Mouse (Mus musculus) hindbrain, embryonic 15.5 days (tissue): ENCODE measurements at regions not wholly inside any gene's neighbourhood (a gene's known extent, or its start where the extent isn't known, plus 50 kb on each side); places are given as distances from the start of the nearest gene placed in this dataset.
A peak's percentile ranks its signal among the peaks of the same experiment; 100 is the strongest.

Experiments
- ATAC-seq: fragments of 200-750 bp; cut with Nextera tagmentation; 2 replicates; pipeline ENCODE4 v1.8.0; 2017; ENCODE audit warnings: low read depth, moderate number of reproducible peaks, moderate TSS enrichment; ENCODE audit not compliant: low FRiP score
- H3K27ac ChIP-seq: fragments of 300-500 bp; sonication (generic); replicated peaks from 2 replicates; pipeline ENCODE4 v1.5.1; 2015; ENCODE audit warnings: mild to moderate bottlenecking, inconsistent platforms
- H3K27me3 ChIP-seq: fragments of 300-500 bp; sonication (generic); 2 replicates; pipeline ENCODE4 v1.6.1; 2015; ENCODE audit warnings: control low read depth, inconsistent platforms
- H3K36me3 ChIP-seq: fragments of 300-500 bp; sonication (generic); 2 replicates; pipeline ENCODE4 v1.6.1; 2015; ENCODE audit warnings: control low read depth, inconsistent platforms
- H3K4me1 ChIP-seq: fragments of 300-500 bp; sonication (generic); replicated peaks from 2 replicates; pipeline ENCODE4 v1.6.1; 2015; ENCODE audit warnings: control low read depth, inconsistent platforms
- H3K4me2 ChIP-seq: fragments of 300-500 bp; sonication (generic); 2 replicates; pipeline ENCODE4 v1.6.1; 2015; ENCODE audit warnings: moderate library complexity, mild to moderate bottlenecking, inconsistent platforms
- H3K4me3 ChIP-seq: fragments of 300-500 bp; sonication (generic); 2 replicates; pipeline ENCODE4 v1.5.1; 2015; ENCODE audit warnings: mild to moderate bottlenecking, inconsistent platforms
- H3K9ac ChIP-seq: fragments of 300-500 bp; sonication (generic); 2 replicates; pipeline ENCODE4 v1.6.1; 2015; ENCODE audit warnings: inconsistent platforms
- H3K9me3 ChIP-seq: fragments of 300-500 bp; sonication (generic); 2 replicates; pipeline ENCODE4 v1.6.1; 2016; ENCODE audit warnings: control low read depth, inconsistent platforms
- WGBS: fragments of 180-500 bp; shearing (Covaris S2); methylation state at CpG from one replicate; pipeline ENCODE4 v1.1.7; 2015; 5-methylcytosine and 5-hydroxymethylcytosine counted together

- no peaks in the 10 kb centered on the region for H3K4me1 ChIP-seq
- H3K36me3 ChIP-seq, result no peaks in the 10 kb centered on the region
- H3K9me3 ChIP-seq, result no peaks in the 10 kb centered on the region
- whole genome bisulfite sequencing, result 80% methylated on average over 5 of the region's 5 CpGs
- no peak overlapping the region for H3K4me2 ChIP-seq
- H3K9ac ChIP-seq, result no peak overlapping the region
- H3K27ac ChIP-seq, result no peak overlapping the region
- H3K4me3 ChIP-seq, result no peak overlapping the region
- ATAC-seq, result no peak
- H3K27me3 ChIP-seq, result no peaks in the 10 kb centered on the region
Measured at GRCm38 (mm10) chr19:56169133-56169997, 117.6 kb upstream of the Habp2 start.

GRCm38 (mm10) chr19:56169998-56170274, 117.0 kb upstream of the Habp2 start:
- no peaks in the 10 kb centered on the region for H3K9me3 ChIP-seq
- H3K4me3 ChIP-seq, result no peak overlapping the region
- no peak overlapping the region for H3K9ac ChIP-seq
- no peaks in the 10 kb centered on the region for H3K36me3 ChIP-seq
- no peak overlapping the region for H3K27ac ChIP-seq
- ATAC-seq, result no peak
- WGBS, result 85% methylated on average over 4 of the region's 4 CpGs
- H3K27me3 ChIP-seq, result no peaks in the 10 kb centered on the region
- H3K4me1 ChIP-seq, result no peaks in the 10 kb centered on the region
- H3K4me2 ChIP-seq, result no peak overlapping the region

GRCm38 (mm10) chr19:56172454-56172853, 114.5 kb upstream of the Habp2 start:
- WGBS, result 56% methylated on average over 5 of the region's 5 CpGs
- no peak overlapping the region for H3K9ac ChIP-seq
- H3K4me2 ChIP-seq, result no peak overlapping the region
- H3K36me3 ChIP-seq, result no peaks in the 10 kb centered on the region
- H3K27me3 ChIP-seq, result no peaks in the 10 kb centered on the region
- ATAC-seq, result 0 out of 2 replicates have a peak, but pooled peaks have one; percentile 34
- H3K4me1 ChIP-seq, result no peaks in the 10 kb centered on the region
- H3K4me3 ChIP-seq, result no peak overlapping the region
- no peaks in the 10 kb centered on the region for H3K9me3 ChIP-seq
- no peak overlapping the region for H3K27ac ChIP-seq

- no peak for ATAC-seq
- no peaks in the 10 kb centered on the region for H3K9me3 ChIP-seq
- no peak overlapping the region for H3K4me2 ChIP-seq
- no peak overlapping the region for H3K9ac ChIP-seq
- no peak overlapping the region for H3K27ac ChIP-seq
- H3K4me1 ChIP-seq, result no peaks in the 10 kb centered on the region
- no peak overlapping the region for H3K4me3 ChIP-seq
- 86% methylated on average over 8 of the region's 8 CpGs for WGBS
- H3K36me3 ChIP-seq, result no peaks in the 10 kb centered on the region
- no peaks in the 10 kb centered on the region for H3K27me3 ChIP-seq
Measured at GRCm38 (mm10) chr19:56176059-56176458, 110.9 kb upstream of the Habp2 start.

GRCm38 (mm10) chr19:56177231-56177745, 109.6 kb upstream of the Habp2 start:
- no peaks in the 10 kb centered on the region for H3K27me3 ChIP-seq
- H3K4me1 ChIP-seq, result no peaks in the 10 kb centered on the region
- no peaks in the 10 kb centered on the region for H3K9me3 ChIP-seq
- 63% methylated on average over 12 of the region's 12 CpGs for WGBS
- H3K27ac ChIP-seq, result no peak overlapping the region
- no peak overlapping the region for H3K4me2 ChIP-seq
- ATAC-seq, result no peak
- no peak overlapping the region for H3K9ac ChIP-seq
- H3K4me3 ChIP-seq, result no peak overlapping the region
- H3K36me3 ChIP-seq, result no peaks in the 10 kb centered on the region

GRCm38 (mm10) chr19:56185756-56186155, 101.2 kb upstream of the Habp2 start:
- no peak overlapping the region for H3K4me2 ChIP-seq
- H3K27me3 ChIP-seq, result no peaks in the 10 kb centered on the region
- H3K36me3 ChIP-seq, result no peaks in the 10 kb centered on the region
- no peak for ATAC-seq
- no peak overlapping the region for H3K27ac ChIP-seq
- WGBS, result 70% methylated on average over 5 of the region's 5 CpGs
- H3K9me3 ChIP-seq, result no peaks in the 10 kb centered on the region
- H3K4me3 ChIP-seq, result no peak overlapping the region
- peaks cover 9% of the 10 kb centered on the region for H3K4me1 ChIP-seq
- H3K9ac ChIP-seq, result no peak overlapping the region

GRCm38 (mm10) chr19:56189185-56189584, 97.8 kb upstream of the Habp2 start:
- no peak overlapping the region for H3K9ac ChIP-seq
- no peak overlapping the region for H3K4me3 ChIP-seq
- H3K27me3 ChIP-seq, result no peaks in the 10 kb centered on the region
- no peaks in the 10 kb centered on the region for H3K9me3 ChIP-seq
- H3K36me3 ChIP-seq, result no peaks in the 10 kb centered on the region
- peaks cover 13% of the 10 kb centered on the region for H3K4me1 ChIP-seq
- no peak overlapping the region for H3K4me2 ChIP-seq
- H3K27ac ChIP-seq, result no peak overlapping the region
- WGBS, result 90% methylated on average over 1 of the region's 1 CpGs
- ATAC-seq, result no peak

- H3K4me2 ChIP-seq, result no peak overlapping the region
- 25% methylated on average over 3 of the region's 3 CpGs for WGBS
- peaks cover 13% of the 10 kb centered on the region for H3K4me1 ChIP-seq
- no peaks in the 10 kb centered on the region for H3K9me3 ChIP-seq
- ATAC-seq, result no peak
- H3K27ac ChIP-seq, result no peak overlapping the region
- no peaks in the 10 kb centered on the region for H3K36me3 ChIP-seq
- no peaks in the 10 kb centered on the region for H3K27me3 ChIP-seq
- H3K4me3 ChIP-seq, result no peak overlapping the region
- no peak overlapping the region for H3K9ac ChIP-seq
Measured at GRCm38 (mm10) chr19:56190222-56190621, 96.7 kb upstream of the Habp2 start.

- WGBS, result 86% methylated on average over 15 of the region's 15 CpGs
- no peak for ATAC-seq
- H3K36me3 ChIP-seq, result no peaks in the 10 kb centered on the region
- H3K27ac ChIP-seq, result no peak overlapping the region
- no peak overlapping the region for H3K4me2 ChIP-seq
- H3K9me3 ChIP-seq, result no peaks in the 10 kb centered on the region
- no peaks in the 10 kb centered on the region for H3K4me1 ChIP-seq
- H3K27me3 ChIP-seq, result no peaks in the 10 kb centered on the region
- no peak overlapping the region for H3K4me3 ChIP-seq
- H3K9ac ChIP-seq, result no peak overlapping the region
Measured at GRCm38 (mm10) chr19:56198474-56199236, 88.3 kb upstream of the Habp2 start.

- no peak overlapping the region for H3K27ac ChIP-seq
- H3K27me3 ChIP-seq, result no peaks in the 10 kb centered on the region
- H3K36me3 ChIP-seq, result no peaks in the 10 kb centered on the region
- H3K4me2 ChIP-seq, result no peak overlapping the region
- H3K4me3 ChIP-seq, result no peak overlapping the region
- no peaks in the 10 kb centered on the region for H3K9me3 ChIP-seq
- WGBS, result 66% methylated on average over 14 of the region's 14 CpGs
- no peaks in the 10 kb centered on the region for H3K4me1 ChIP-seq
- H3K9ac ChIP-seq, result no peak overlapping the region
- no peak for ATAC-seq
Measured at GRCm38 (mm10) chr19:56199401-56200150, 87.4 kb upstream of the Habp2 start.

GRCm38 (mm10) chr19:56201007-56201682, 85.8 kb upstream of the Habp2 start:
- ATAC-seq, result no peak

More at GRCm38 (mm10) chr19:56201007-56201682, 85.8 kb upstream of the Habp2 start:
- Histone ChIP-seq H3K36me3 (no peaks in the 10 kb centered on the region), H3K27me3 (no peaks in the 10 kb centered on the region), H3K4me3 (no peak overlapping the region), H3K27ac (no peak overlapping the region), H3K9me3 (no peaks in the 10 kb centered on the region), H3K4me1 (no peaks in the 10 kb centered on the region), H3K4me2 (no peak overlapping the region), H3K9ac (no peak overlapping the region)
- WGBS, result 87% methylated on average over 9 of the region's 9 CpGs
